Mouse (Mus musculus) subcutaneous adipose tissue, adult 2 months (tissue): ENCODE results near the gene March11. TPM values are rescaled to one million over a fixed set of nuclear protein-coding genes. Genes with fewer than 3 reads are reported as not detected.

Experiments used
- polyA plus RNA-seq: library from polyadenylated mRNA; depleted of rRNA; stranded (reverse); fragments of >200 nt; gene quantifications from 2 replicates; pipeline ENCODE4 v1.2.3, GENCODE M21; 2012; ENCODE audit warnings: low replicate concordance; rRNA removed

March11 gene
- not detected in 2 replicates for polyA plus RNA-seq

DNA sequence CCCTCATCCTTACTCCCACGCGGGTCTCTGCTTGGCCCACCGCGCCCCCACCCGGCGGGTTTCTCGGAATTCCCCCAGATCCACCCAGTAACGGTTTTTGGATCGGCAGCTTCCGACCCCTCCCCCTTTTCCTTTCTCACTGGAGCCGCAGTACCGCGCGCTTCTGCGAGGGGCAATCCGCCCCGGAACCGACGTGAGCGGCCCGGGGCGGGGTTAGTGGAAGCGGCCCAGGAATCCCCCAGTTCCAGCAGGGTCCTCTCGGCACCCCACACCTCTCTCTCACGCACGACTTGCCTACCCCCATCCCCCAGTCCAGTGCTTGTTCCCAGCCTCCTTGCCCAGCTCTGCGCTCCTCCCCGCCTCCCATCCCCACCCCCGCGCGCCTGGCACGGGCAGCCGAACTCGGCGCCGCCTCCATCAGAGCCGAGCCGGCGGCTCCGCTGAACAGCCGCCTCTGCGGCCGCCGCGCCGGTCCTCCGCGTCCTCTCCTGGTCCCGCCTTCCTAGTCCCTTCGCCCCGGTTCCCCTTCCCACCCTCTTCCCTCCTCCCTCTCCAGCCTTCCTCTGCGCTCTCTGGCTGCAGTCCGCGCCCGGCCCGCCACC lies at the start of gene March11:
March11 (plus strand) TSS at position 420 of the 602 bp plus-strand sequence.

